Mouse (Mus musculus): Measurements from ENCODE around the gene Mfsd13b. TPM values are rescaled to one million over a fixed set of nuclear protein-coding genes. Genes with fewer than 3 reads are reported as not detected.

Mfsd13b gene
- polyA plus RNA-seq, 1 experiment from 2014 or later = not detected

DNA sequence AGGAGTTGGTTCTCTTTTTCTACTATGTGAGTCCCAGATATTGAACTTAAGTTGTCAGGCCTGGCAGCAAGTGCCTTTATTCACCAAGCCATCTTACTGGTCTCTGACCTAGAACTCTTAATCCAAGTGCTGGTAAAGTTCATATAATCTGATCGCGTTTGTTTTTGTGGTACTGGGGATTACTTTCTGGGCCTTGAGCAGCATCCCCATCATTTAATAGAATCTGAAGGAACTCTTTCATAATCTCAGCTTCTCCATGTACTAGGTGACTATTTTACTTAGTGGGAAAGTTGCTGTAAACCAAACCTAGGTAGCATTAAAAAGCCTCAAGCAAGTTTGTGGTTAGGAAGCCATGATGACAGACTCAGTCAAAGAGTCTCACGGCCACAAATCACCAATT lies 19.6 kb downstream of the Mfsd13b start:
- Histone ChIP-seq H3K9me3 (ENCODE audit: control insufficient read depth, low read length) (no peaks in the 10 kb centered on the region), H3K4me1 (ENCODE audit: control insufficient read depth, insufficient read depth, low read length) (no peaks in the 10 kb centered on the region), H3K4me2 (ENCODE audit: low read depth, low read length) (no peak overlapping the region), H3K4me3 (ENCODE audit: low read depth, low read length) (no peak overlapping the region), H3K9ac (ENCODE audit: low read depth, low read length) (no peak overlapping the region), H3K36me3 (ENCODE audit: control insufficient read depth, insufficient read depth, low read length) (no peaks in the 10 kb centered on the region), H3K27me3 (replicated peaks; ENCODE audit: control insufficient read depth, insufficient read depth, low read length) (no peaks in the 10 kb centered on the region), H3K27ac (replicated peaks; ENCODE audit: low read depth, low read length) (no peak overlapping the region)
- 89% methylated on average over 3 of the region's 3 CpGs for WGBS
- DNase-seq (ENCODE audit: low spot score) (no peak), ATAC-seq (ENCODE audit: low read depth) (no peak)

- no peaks in the 10 kb centered on the region for H3K4me1 ChIP-seq (ENCODE audit: control insufficient read depth, insufficient read depth, low read length)
- no peaks in the 10 kb centered on the region for H3K27me3 ChIP-seq (replicated peaks; ENCODE audit: control insufficient read depth, insufficient read depth, low read length)
- H3K9me3 ChIP-seq (ENCODE audit: control insufficient read depth, low read length) = no peaks in the 10 kb centered on the region
- no peaks in the 10 kb centered on the region for H3K36me3 ChIP-seq (ENCODE audit: control insufficient read depth, insufficient read depth, low read length)
- DNase-seq (ENCODE audit: low spot score) = no peak
- H3K9ac ChIP-seq (ENCODE audit: low read depth, low read length) = no peak overlapping the region
- 86% methylated on average over 5 of the region's 5 CpGs for WGBS
- no peak for ATAC-seq (ENCODE audit: low read depth)
- H3K4me3 ChIP-seq (ENCODE audit: low read depth, low read length) = no peak overlapping the region
- no peak overlapping the region for H3K27ac ChIP-seq (replicated peaks; ENCODE audit: low read depth, low read length)
- no peak overlapping the region for H3K4me2 ChIP-seq (ENCODE audit: low read depth, low read length)
Measured at GRCm38 (mm10) chr7:121002407-121002928, 20.2 kb downstream of the Mfsd13b start.

DNA sequence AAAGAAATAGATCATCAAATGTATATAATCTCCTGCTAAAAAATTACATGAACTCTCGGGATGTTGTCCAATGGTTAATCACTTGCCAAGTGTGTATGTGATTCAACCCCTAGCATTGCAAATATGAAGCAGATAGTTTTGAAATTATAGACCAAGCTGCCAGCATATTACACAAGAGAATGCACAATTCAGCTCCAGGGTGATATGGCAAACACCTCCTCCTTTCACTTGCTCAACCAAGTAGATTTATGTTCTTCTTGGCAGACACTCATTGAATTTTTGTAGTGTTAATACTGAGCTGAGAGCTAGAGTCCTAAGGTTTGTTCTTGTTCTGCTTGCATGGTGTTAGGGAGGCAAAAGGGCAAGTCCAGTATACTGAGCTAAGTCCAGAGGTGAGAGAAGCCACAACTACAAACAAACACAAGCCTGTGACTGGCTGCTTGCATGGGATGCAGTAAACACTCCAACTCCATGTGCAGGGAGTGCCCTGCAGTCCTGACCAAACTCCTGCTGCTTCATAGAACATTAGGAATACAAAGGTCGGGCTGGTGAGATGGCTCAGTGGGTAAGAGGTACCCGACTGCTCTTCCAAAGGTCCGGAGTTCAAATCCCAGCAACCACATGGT lies 21.6 kb downstream of the Mfsd13b start:
- Histone ChIP-seq H3K4me1 (ENCODE audit: control insufficient read depth, insufficient read depth, low read length) (no peaks in the 10 kb centered on the region), H3K27me3 (replicated peaks; ENCODE audit: control insufficient read depth, insufficient read depth, low read length) (no peaks in the 10 kb centered on the region), H3K4me3 (ENCODE audit: low read depth, low read length) (no peak overlapping the region), H3K36me3 (ENCODE audit: control insufficient read depth, insufficient read depth, low read length) (no peaks in the 10 kb centered on the region), H3K4me2 (ENCODE audit: low read depth, low read length) (no peak overlapping the region), H3K9me3 (ENCODE audit: control insufficient read depth, low read length) (no peaks in the 10 kb centered on the region), H3K9ac (ENCODE audit: low read depth, low read length) (no peak overlapping the region), H3K27ac (replicated peaks; ENCODE audit: low read depth, low read length) (no peak overlapping the region)
- DNase-seq (ENCODE audit: low spot score) (no peak), ATAC-seq (ENCODE audit: low read depth) (no peak)
- WGBS = 80% methylated on average over 4 of the region's 4 CpGs

DNA sequence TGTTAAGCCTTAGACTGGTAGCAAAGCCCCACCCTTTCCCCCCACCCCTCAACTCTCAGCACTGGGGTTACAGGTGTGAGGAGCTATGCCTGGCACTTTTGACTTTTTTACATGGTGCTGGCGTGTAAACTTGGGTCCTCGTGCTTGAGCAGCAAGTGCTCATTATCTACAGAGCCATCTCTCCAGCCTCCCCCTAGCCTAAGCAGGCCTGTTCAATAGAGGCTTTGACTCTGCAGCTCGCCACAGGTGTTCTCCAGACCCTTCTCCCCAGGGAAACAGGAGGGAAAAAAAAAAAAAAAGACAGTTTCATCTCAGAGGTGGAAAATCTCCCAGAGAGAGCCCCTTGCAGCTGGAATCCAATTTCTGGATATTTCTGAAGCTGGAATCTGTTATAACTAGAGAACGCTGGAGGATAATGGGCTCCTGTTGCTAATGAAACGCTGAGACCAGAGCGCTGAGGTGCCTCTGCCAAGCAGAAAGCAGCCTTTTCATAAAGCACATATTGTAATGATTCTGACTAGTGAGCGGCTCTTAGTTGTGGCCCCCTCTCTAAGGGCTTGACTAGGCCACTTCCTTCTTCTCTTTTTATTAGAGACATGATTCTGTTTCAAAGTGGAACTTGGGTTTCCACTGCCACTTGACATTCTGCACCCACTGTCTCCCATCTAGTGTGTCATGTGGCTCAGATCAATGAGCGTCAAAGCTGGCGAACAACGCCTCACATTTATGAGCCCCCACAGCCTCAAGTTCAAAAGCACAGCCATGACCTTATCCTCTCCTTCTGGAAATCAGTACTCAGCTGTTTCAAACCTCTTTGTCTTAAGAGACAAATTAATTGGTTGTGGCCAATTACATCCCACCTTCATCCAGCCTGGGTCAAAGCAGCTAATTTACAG lies 29.7 kb downstream of the Mfsd13b start:
- peaks cover 14% of the 10 kb centered on the region for H3K4me1 ChIP-seq (ENCODE audit: control insufficient read depth, insufficient read depth, low read length)
- H3K4me2 ChIP-seq (ENCODE audit: low read depth, low read length) = peak overlapping the region; percentile 7; the same call in 1 of the 2 replicates
- no peaks in the 10 kb centered on the region for H3K9me3 ChIP-seq (ENCODE audit: control insufficient read depth, low read length)
- no peaks in the 10 kb centered on the region for H3K36me3 ChIP-seq (ENCODE audit: control insufficient read depth, insufficient read depth, low read length)
- no peaks in the 10 kb centered on the region for H3K27me3 ChIP-seq (replicated peaks; ENCODE audit: control insufficient read depth, insufficient read depth, low read length)
- peak; percentile 61 for DNase-seq (ENCODE audit: low spot score)
- ATAC-seq (ENCODE audit: low read depth) = 0 out of 2 replicates have a peak, but pooled peaks have one; percentile 33
- WGBS = 28% methylated on average over 10 of the region's 10 CpGs
- no peak overlapping the region for H3K4me3 ChIP-seq (ENCODE audit: low read depth, low read length)
- no peak overlapping the region for H3K9ac ChIP-seq (ENCODE audit: low read depth, low read length)
- peak overlapping the region; percentile 59 for H3K27ac ChIP-seq (replicated peaks; ENCODE audit: low read depth, low read length)

DNA sequence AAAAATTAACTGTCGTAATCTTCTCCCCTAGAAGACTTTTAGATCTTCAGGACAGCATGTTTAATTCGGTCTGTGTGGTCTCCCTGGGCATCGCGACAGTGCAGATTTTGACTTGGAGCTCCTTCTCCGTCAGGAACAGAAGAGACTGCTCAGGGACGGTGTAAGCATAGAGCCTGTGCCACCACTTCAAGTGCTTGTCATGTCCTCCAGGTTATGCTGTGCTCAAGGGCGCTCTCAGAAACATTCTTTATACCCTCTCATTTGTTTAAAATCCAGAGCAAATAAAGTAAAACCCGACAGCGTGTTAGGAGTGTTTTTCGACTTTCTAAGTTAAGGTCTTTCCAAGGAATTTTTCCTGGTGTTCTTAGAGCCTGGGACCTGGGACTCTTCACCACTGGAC lies 32.2 kb downstream of the Mfsd13b start:
- no peak for ATAC-seq (ENCODE audit: low read depth)
- no peak overlapping the region for H3K27ac ChIP-seq (replicated peaks; ENCODE audit: low read depth, low read length)
- H3K4me2 ChIP-seq (ENCODE audit: low read depth, low read length) = no peak overlapping the region
- no peak for DNase-seq (ENCODE audit: low spot score)
- H3K4me3 ChIP-seq (ENCODE audit: low read depth, low read length) = no peak overlapping the region
- H3K4me1 ChIP-seq (ENCODE audit: control insufficient read depth, insufficient read depth, low read length) = peaks cover 14% of the 10 kb centered on the region
- H3K27me3 ChIP-seq (replicated peaks; ENCODE audit: control insufficient read depth, insufficient read depth, low read length) = no peaks in the 10 kb centered on the region
- no peak overlapping the region for H3K9ac ChIP-seq (ENCODE audit: low read depth, low read length)
- no peaks in the 10 kb centered on the region for H3K36me3 ChIP-seq (ENCODE audit: control insufficient read depth, insufficient read depth, low read length)
- no peaks in the 10 kb centered on the region for H3K9me3 ChIP-seq (ENCODE audit: control insufficient read depth, low read length)
- WGBS = 88% methylated on average over 10 of the region's 10 CpGs

- H3K4me1 ChIP-seq (ENCODE audit: control insufficient read depth, insufficient read depth, low read length) = no peaks in the 10 kb centered on the region
- H3K27ac ChIP-seq (replicated peaks; ENCODE audit: low read depth, low read length) = no peak overlapping the region
- 88% methylated on average over 3 of the region's 3 CpGs for WGBS
- H3K27me3 ChIP-seq (replicated peaks; ENCODE audit: control insufficient read depth, insufficient read depth, low read length) = no peaks in the 10 kb centered on the region
- no peak overlapping the region for H3K4me2 ChIP-seq (ENCODE audit: low read depth, low read length)
- no peak overlapping the region for H3K4me3 ChIP-seq (ENCODE audit: low read depth, low read length)
- DNase-seq (ENCODE audit: low spot score) (no peak), ATAC-seq (ENCODE audit: low read depth) (no peak)
- H3K36me3 ChIP-seq (ENCODE audit: control insufficient read depth, insufficient read depth, low read length) = no peaks in the 10 kb centered on the region
- no peaks in the 10 kb centered on the region for H3K9me3 ChIP-seq (ENCODE audit: control insufficient read depth, low read length)
- H3K9ac ChIP-seq (ENCODE audit: low read depth, low read length) = no peak overlapping the region
Measured at GRCm38 (mm10) chr7:121018778-121019177, 36.5 kb downstream of the Mfsd13b start.

- DNase-seq (ENCODE audit: low spot score) = peak; percentile 22
- Histone ChIP-seq H3K4me2 (ENCODE audit: low read depth, low read length) (no peak overlapping the region), H3K9ac (ENCODE audit: low read depth, low read length) (no peak overlapping the region), H3K4me3 (ENCODE audit: low read depth, low read length) (no peak overlapping the region), H3K4me1 (ENCODE audit: control insufficient read depth, insufficient read depth, low read length) (no peaks in the 10 kb centered on the region), H3K27me3 (replicated peaks; ENCODE audit: control insufficient read depth, insufficient read depth, low read length) (no peaks in the 10 kb centered on the region), H3K36me3 (ENCODE audit: control insufficient read depth, insufficient read depth, low read length) (no peaks in the 10 kb centered on the region), H3K27ac (replicated peaks; ENCODE audit: low read depth, low read length) (no peak overlapping the region), H3K9me3 (ENCODE audit: control insufficient read depth, low read length) (no peaks in the 10 kb centered on the region)
- 46% methylated on average over 8 of the region's 8 CpGs for WGBS
- no peak for ATAC-seq (ENCODE audit: low read depth)
Measured at GRCm38 (mm10) chr7:121020277-121020676, 38.0 kb downstream of the Mfsd13b start.

- H3K9me3 ChIP-seq (ENCODE audit: control insufficient read depth, low read length) = no peaks in the 10 kb centered on the region
- ATAC-seq (ENCODE audit: low read depth) = no peak
Measured at GRCm38 (mm10) chr7:121025221-121026008, 43.1 kb downstream of the Mfsd13b start.

More at GRCm38 (mm10) chr7:121025221-121026008, 43.1 kb downstream of the Mfsd13b start:
- no peaks in the 10 kb centered on the region for H3K27me3 ChIP-seq (replicated peaks; ENCODE audit: control insufficient read depth, insufficient read depth, low read length)
- H3K4me2 ChIP-seq (ENCODE audit: low read depth, low read length) = no peak overlapping the region
- no peaks in the 10 kb centered on the region for H3K36me3 ChIP-seq (ENCODE audit: control insufficient read depth, insufficient read depth, low read length)
- H3K9ac ChIP-seq (ENCODE audit: low read depth, low read length) = no peak overlapping the region
- H3K4me1 ChIP-seq (ENCODE audit: control insufficient read depth, insufficient read depth, low read length) = no peaks in the 10 kb centered on the region
- 76% methylated on average over 6 of the region's 6 CpGs for WGBS
- no peak for DNase-seq (ENCODE audit: low spot score)
- no peak overlapping the region for H3K27ac ChIP-seq (replicated peaks; ENCODE audit: low read depth, low read length)
- H3K4me3 ChIP-seq (ENCODE audit: low read depth, low read length) = no peak overlapping the region
